Mouse (Mus musculus): Measurements from ENCODE around the gene Capn13. TPM values are rescaled to one million over a fixed set of nuclear protein-coding genes. Genes with fewer than 3 reads are reported as not detected.

Gene Capn13
- polyA plus RNA-seq, 1 experiment from 2014 or later, result 0.11 TPM

DNA sequence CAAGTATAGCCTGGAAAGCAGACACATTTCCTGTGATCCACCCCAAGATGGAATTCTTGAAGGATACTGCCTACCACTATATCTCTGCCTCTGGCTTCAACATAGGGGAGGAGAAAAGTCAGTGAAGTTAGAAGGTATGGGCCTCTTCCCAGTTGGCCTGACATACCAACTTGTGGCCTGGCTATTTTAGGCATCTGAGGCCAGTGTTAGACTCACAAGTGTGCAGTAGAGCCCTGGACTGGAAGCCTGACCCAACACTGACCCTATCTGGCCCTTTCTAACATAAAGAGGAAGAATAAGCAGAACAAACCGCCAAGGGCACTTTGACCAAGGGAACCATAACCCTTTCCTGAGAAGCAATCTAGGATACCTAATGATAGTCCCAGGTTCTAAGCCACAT is 7.3 kb downstream of the Capn13 start:
- WGBS, result 79% methylated on average over 1 of the region's 1 CpGs
- H3K9ac ChIP-seq (ENCODE audit: low read depth, low read length), result no peak overlapping the region
- H3K4me1 ChIP-seq (ENCODE audit: control insufficient read depth, insufficient read depth, low read depth, low read length), result peaks cover 11% of the 10 kb centered on the region
- H3K4me2 ChIP-seq (ENCODE audit: low read length), result no peak overlapping the region
- H3K4me3 ChIP-seq (ENCODE audit: low read length), result no peak overlapping the region
- no peaks in the 10 kb centered on the region for H3K27me3 ChIP-seq (replicated peaks; ENCODE audit: control insufficient read depth, insufficient read depth, low read length)
- no peak for ATAC-seq
- no peaks in the 10 kb centered on the region for H3K36me3 ChIP-seq (ENCODE audit: control insufficient read depth, insufficient read depth, low read length)
- H3K9me3 ChIP-seq (ENCODE audit: control insufficient read depth, low read length), result no peaks in the 10 kb centered on the region
- H3K27ac ChIP-seq (ENCODE audit: low read depth, low read length), result no peak overlapping the region

- no peak overlapping the region for H3K4me2 ChIP-seq (ENCODE audit: low read length)
- no peaks in the 10 kb centered on the region for H3K9me3 ChIP-seq (ENCODE audit: control insufficient read depth, low read length)
- peak; percentile 28; the same call in 1 of the 2 replicates for ATAC-seq
- H3K4me3 ChIP-seq (ENCODE audit: low read length), result no peak overlapping the region
- no peaks in the 10 kb centered on the region for H3K27me3 ChIP-seq (replicated peaks; ENCODE audit: control insufficient read depth, insufficient read depth, low read length)
- H3K27ac ChIP-seq (ENCODE audit: low read depth, low read length), result no peak overlapping the region
- WGBS, result 66% methylated on average over 4 of the region's 4 CpGs
- no peaks in the 10 kb centered on the region for H3K36me3 ChIP-seq (ENCODE audit: control insufficient read depth, insufficient read depth, low read length)
- no peak overlapping the region for H3K9ac ChIP-seq (ENCODE audit: low read depth, low read length)
- H3K4me1 ChIP-seq (ENCODE audit: control insufficient read depth, insufficient read depth, low read depth, low read length), result peaks cover 11% of the 10 kb centered on the region
These were observed 8.9 kb downstream of the Capn13 start for GRCm38 (mm10) chr17:73391771-73392170.

DNA sequence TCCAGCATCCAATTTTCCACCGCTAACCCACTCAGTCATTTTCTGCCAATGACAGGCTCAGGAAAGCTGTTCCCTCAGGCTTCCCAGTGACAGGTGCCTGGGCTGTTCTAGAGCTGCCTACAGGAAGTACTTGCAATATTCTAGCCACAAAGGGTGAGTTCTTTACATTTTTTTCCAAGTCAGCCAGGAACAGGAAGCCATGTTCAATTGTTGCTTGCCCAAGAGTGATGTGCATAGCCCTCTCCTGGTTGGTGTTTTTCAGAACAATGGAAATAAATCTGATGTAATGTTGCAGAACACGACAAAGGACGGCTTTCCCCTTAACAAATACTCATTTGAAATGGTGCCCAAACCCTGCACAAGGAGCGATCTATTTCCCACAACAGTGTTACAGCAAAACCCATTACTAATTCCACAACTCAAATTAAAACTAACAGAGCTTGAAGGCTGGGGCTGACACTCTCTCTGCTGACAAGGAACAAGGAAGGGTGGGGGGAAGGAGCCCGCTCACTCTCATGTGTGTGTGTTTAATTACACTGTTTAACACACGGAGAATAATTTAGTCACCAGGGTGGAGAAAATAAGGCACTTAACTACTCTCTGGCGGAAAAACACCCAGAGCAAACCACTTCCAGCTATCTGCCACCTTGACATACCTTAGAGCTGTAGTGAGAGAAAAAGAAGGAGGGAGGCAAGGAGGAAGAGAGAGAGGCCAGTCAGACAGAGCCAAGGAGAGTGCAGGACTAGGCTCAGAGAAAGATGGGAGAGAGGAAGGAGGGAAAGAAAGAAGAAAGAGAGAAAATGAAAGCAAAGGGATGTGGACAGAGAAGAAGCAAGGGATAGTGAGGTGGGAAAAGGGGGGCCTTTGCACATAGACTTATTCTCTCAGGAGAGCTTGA is 10.2 kb downstream of the Capn13 start:
- Histone ChIP-seq H3K4me1 (ENCODE audit: control insufficient read depth, insufficient read depth, low read depth, low read length) (peaks cover 11% of the 10 kb centered on the region), H3K27me3 (replicated peaks; ENCODE audit: control insufficient read depth, insufficient read depth, low read length) (no peaks in the 10 kb centered on the region), H3K27ac (ENCODE audit: low read depth, low read length) (peak overlapping the region; percentile 24; the same call in 1 of the 2 replicates), H3K9ac (ENCODE audit: low read depth, low read length) (no peak overlapping the region), H3K4me2 (ENCODE audit: low read length) (no peak overlapping the region), H3K9me3 (ENCODE audit: control insufficient read depth, low read length) (no peaks in the 10 kb centered on the region), H3K4me3 (ENCODE audit: low read length) (no peak overlapping the region), H3K36me3 (ENCODE audit: control insufficient read depth, insufficient read depth, low read length) (no peaks in the 10 kb centered on the region)
- WGBS, result 36% methylated on average over 7 of the region's 7 CpGs
- ATAC-seq, result peak; percentile 82

DNA sequence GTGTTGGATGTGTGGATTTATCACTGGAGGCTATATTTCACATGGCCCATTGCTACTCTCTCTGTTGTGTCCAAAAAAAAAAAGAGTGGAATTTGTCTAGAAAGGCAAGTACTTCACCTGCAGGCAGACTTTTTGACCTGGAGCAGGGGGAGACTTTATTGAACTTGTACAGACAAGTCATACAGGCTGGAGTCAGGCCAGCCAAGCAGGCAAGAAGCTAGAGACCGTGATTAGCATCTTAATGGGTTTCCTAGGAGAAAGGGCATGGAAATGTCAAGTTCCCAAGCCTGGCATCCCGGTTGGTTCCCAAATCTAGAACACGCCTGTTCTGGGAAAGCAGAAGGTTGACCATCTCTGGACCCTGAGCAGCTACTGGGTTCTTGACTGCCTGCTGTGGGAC is 11.3 kb downstream of the Capn13 start:
- Histone ChIP-seq H3K27ac (ENCODE audit: low read depth, low read length) (no peak overlapping the region), H3K4me3 (ENCODE audit: low read length) (no peak overlapping the region)
- WGBS, result 30% methylated on average over 3 of the region's 3 CpGs

DNA sequence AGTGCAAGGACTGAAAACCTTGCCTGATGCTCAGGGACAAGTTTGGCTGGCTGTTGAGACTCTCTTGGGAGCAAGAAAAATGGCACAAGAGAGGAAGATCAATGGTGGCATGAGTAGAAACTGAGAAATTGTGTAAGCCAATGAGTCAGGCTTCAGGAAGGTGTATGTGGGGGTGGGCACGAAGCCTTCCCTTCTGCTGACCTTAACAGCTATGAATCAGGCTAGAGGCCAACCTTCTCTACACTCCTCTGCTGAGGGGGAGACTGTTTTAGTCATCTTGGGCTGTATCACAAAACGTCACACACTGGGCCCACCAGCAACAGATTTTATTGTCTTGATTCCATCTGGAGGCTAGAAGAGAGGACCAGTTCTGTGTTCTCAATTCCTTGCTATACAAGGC is 14.1 kb downstream of the Capn13 start:
- Histone ChIP-seq H3K9ac (ENCODE audit: low read depth, low read length) (no peak overlapping the region), H3K4me3 (ENCODE audit: low read length) (no peak overlapping the region), H3K4me1 (ENCODE audit: control insufficient read depth, insufficient read depth, low read depth, low read length) (peaks cover 11% of the 10 kb centered on the region), H3K27me3 (replicated peaks; ENCODE audit: control insufficient read depth, insufficient read depth, low read length) (no peaks in the 10 kb centered on the region), H3K36me3 (ENCODE audit: control insufficient read depth, insufficient read depth, low read length) (no peaks in the 10 kb centered on the region), H3K27ac (ENCODE audit: low read depth, low read length) (no peak overlapping the region), H3K9me3 (ENCODE audit: control insufficient read depth, low read length) (no peaks in the 10 kb centered on the region), H3K4me2 (ENCODE audit: low read length) (no peak overlapping the region)
- no peak for ATAC-seq
- 90% methylated on average over 2 of the region's 2 CpGs for WGBS

More for the DNA sequence above, 11.3 kb downstream of the Capn13 start:
- Histone ChIP-seq H3K27me3 (replicated peaks; ENCODE audit: control insufficient read depth, insufficient read depth, low read length) (no peaks in the 10 kb centered on the region), H3K4me2 (ENCODE audit: low read length) (no peak overlapping the region), H3K9me3 (ENCODE audit: control insufficient read depth, low read length) (no peaks in the 10 kb centered on the region), H3K36me3 (ENCODE audit: control insufficient read depth, insufficient read depth, low read length) (no peaks in the 10 kb centered on the region), H3K4me1 (ENCODE audit: control insufficient read depth, insufficient read depth, low read depth, low read length) (peaks cover 11% of the 10 kb centered on the region), H3K9ac (ENCODE audit: low read depth, low read length) (no peak overlapping the region)
- no peak for ATAC-seq

DNA sequence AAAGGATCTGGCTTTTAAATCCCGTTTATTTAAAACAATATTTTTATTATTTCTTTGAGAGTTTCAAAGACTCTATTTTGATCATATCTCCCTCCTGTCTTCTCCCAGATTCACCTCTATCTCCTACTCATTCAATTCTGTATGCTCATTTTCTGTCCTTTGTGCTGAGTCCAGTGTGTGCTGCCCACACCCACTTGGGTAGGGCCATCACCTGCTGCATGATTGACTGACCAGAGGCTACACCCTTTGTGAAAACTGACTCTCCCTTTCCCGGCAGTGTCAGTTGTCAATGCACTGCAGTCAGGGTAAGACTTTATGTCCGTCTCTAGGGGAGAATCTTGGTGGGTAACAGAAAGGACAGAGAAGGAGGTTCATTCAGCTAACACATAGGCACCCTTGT is 14.7 kb downstream of the Capn13 start:
- no peak overlapping the region for H3K4me2 ChIP-seq (ENCODE audit: low read length)
- no peak overlapping the region for H3K9ac ChIP-seq (ENCODE audit: low read depth, low read length)
- 73% methylated on average over 3 of the region's 3 CpGs for WGBS
- no peaks in the 10 kb centered on the region for H3K27me3 ChIP-seq (replicated peaks; ENCODE audit: control insufficient read depth, insufficient read depth, low read length)
- ATAC-seq, result no peak
- H3K9me3 ChIP-seq (ENCODE audit: control insufficient read depth, low read length), result no peaks in the 10 kb centered on the region
- H3K4me3 ChIP-seq (ENCODE audit: low read length), result no peak overlapping the region
- no peak overlapping the region for H3K27ac ChIP-seq (ENCODE audit: low read depth, low read length)
- H3K36me3 ChIP-seq (ENCODE audit: control insufficient read depth, insufficient read depth, low read length), result no peaks in the 10 kb centered on the region
- peaks cover 10% of the 10 kb centered on the region for H3K4me1 ChIP-seq (ENCODE audit: control insufficient read depth, insufficient read depth, low read depth, low read length)

GRCm38 (mm10) chr17:73382327-73383014 is 18.2 kb downstream of the Capn13 start:
- Histone ChIP-seq H3K36me3 (ENCODE audit: control insufficient read depth, insufficient read depth, low read length) (no peaks in the 10 kb centered on the region), H3K9ac (ENCODE audit: low read depth, low read length) (no peak overlapping the region), H3K4me3 (ENCODE audit: low read length) (no peak overlapping the region), H3K27ac (ENCODE audit: low read depth, low read length) (no peak overlapping the region), H3K4me1 (ENCODE audit: control insufficient read depth, insufficient read depth, low read depth, low read length) (no peaks in the 10 kb centered on the region), H3K4me2 (ENCODE audit: low read length) (no peak overlapping the region), H3K9me3 (ENCODE audit: control insufficient read depth, low read length) (no peaks in the 10 kb centered on the region), H3K27me3 (replicated peaks; ENCODE audit: control insufficient read depth, insufficient read depth, low read length) (no peaks in the 10 kb centered on the region)
- 74% methylated on average over 9 of the region's 9 CpGs for WGBS
- no peak for ATAC-seq

DNA sequence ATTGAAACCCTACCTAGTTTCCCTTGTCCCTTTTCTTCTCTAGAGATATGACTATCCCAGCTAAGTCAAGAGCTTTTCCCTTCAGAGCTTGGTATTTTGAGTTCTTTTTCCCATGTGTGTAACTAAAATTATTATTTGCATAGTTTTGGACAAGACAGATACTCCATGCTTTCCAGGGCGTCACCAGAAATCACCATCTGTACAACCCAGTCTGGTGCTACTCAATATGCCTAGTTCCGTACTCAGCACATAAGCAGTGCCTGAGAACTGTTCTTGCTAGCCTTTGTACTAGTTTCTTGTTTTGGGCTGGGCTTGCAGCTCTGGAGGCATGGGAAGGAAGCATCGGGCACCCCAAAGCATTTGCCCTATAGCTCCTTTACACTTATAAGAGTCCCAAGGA is 19.0 kb downstream of the Capn13 start:
- ATAC-seq, result no peak
- H3K36me3 ChIP-seq (ENCODE audit: control insufficient read depth, insufficient read depth, low read length), result no peaks in the 10 kb centered on the region
- H3K4me3 ChIP-seq (ENCODE audit: low read length), result no peak overlapping the region
- H3K27ac ChIP-seq (ENCODE audit: low read depth, low read length), result no peak overlapping the region
- no peaks in the 10 kb centered on the region for H3K9me3 ChIP-seq (ENCODE audit: control insufficient read depth, low read length)
- WGBS, result 93% methylated on average over 3 of the region's 3 CpGs
- no peaks in the 10 kb centered on the region for H3K4me1 ChIP-seq (ENCODE audit: control insufficient read depth, insufficient read depth, low read depth, low read length)
- no peak overlapping the region for H3K9ac ChIP-seq (ENCODE audit: low read depth, low read length)
- H3K4me2 ChIP-seq (ENCODE audit: low read length), result no peak overlapping the region
- no peaks in the 10 kb centered on the region for H3K27me3 ChIP-seq (replicated peaks; ENCODE audit: control insufficient read depth, insufficient read depth, low read length)

GRCm38 (mm10) chr17:73377778-73378484 is 22.7 kb downstream of the Capn13 start:
- H3K27ac ChIP-seq (ENCODE audit: low read depth, low read length), result no peak overlapping the region
- no peak overlapping the region for H3K9ac ChIP-seq (ENCODE audit: low read depth, low read length)
- no peaks in the 10 kb centered on the region for H3K27me3 ChIP-seq (replicated peaks; ENCODE audit: control insufficient read depth, insufficient read depth, low read length)
- no peaks in the 10 kb centered on the region for H3K36me3 ChIP-seq (ENCODE audit: control insufficient read depth, insufficient read depth, low read length)
- H3K4me1 ChIP-seq (ENCODE audit: control insufficient read depth, insufficient read depth, low read depth, low read length), result no peaks in the 10 kb centered on the region
- ATAC-seq, result no peak
- H3K4me3 ChIP-seq (ENCODE audit: low read length), result no peak overlapping the region
- H3K9me3 ChIP-seq (ENCODE audit: control insufficient read depth, low read length), result no peaks in the 10 kb centered on the region
- 85% methylated on average over 7 of the region's 7 CpGs for WGBS
- no peak overlapping the region for H3K4me2 ChIP-seq (ENCODE audit: low read length)
